11 mouse cellular contexts compared by ENCODE assay signal in genomic region chr9:120144474-120144873, GRCm38 (mm10). TPM values are rescaled to one million over a fixed set of nuclear protein-coding genes. Genes with fewer than 3 reads are reported as not detected.
"Had no signal": no experiment of that assay in that cellular context is flagged by ENCODE, and none has a peak within 500 bp of the region (broad histone marks: within the 10 kb centered on the region; RNA-seq: fewer than 3 reads in every experiment).

No protein-coding gene starts in this region.

- DNase-seq: kidney, adult 8-10 months; kidney, postnatal 25 days; lung, adult 2 months; lung, postnatal 36 days; right cerebral cortex, postnatal 25 days; thymus, adult 2 months; thymus, postnatal 25 days had no signal

RNA-seq across cellular contexts. Expression of gene Mobp, which starts 5.0 kb away (rescaled TPM):
- total RNA-seq: megakaryocyte progenitor cell, adult 5-6 weeks had no signal

RNA-seq across cellular contexts. Expression of gene Ccr8, which starts 52.6 kb away (rescaled TPM):
- total RNA-seq: layer of hippocampus, adult 18-20 months; left cerebral cortex, postnatal 10 days; megakaryocyte progenitor cell, adult 5-6 weeks; midbrain, postnatal 0 days had no signal
